Mouse (Mus musculus) neural tube, embryonic 13.5 days (tissue): Measurements from ENCODE around the gene Zic2. TPM values are rescaled to one million over a fixed set of nuclear protein-coding genes. Genes with fewer than 3 reads are reported as not detected.

ENCODE experiments used
- ATAC-seq: fragments of 200-750 bp; cut with Nextera tagmentation; 2 replicates; pipeline ENCODE4 v1.8.0; 2017; ENCODE audit warnings: low read depth, mild to moderate bottlenecking, moderate TSS enrichment, moderate library complexity
- H3K27ac ChIP-seq: fragments of 300-500 bp; sonication (generic); replicated peaks from 2 replicates; pipeline ENCODE4 v1.5.1; 2015; ENCODE audit warnings: moderate library complexity, mild to moderate bottlenecking, inconsistent platforms
- H3K27me3 ChIP-seq: fragments of 300-500 bp; sonication (generic); 2 replicates; pipeline ENCODE4 v1.6.1; 2015; ENCODE audit warnings: mild to moderate bottlenecking, inconsistent platforms
- H3K36me3 ChIP-seq: fragments of 300-500 bp; sonication (generic); 2 replicates; pipeline ENCODE4 v1.6.1; 2015; ENCODE audit warnings: mild to moderate bottlenecking, inconsistent platforms
- H3K4me1 ChIP-seq: fragments of 300-500 bp; sonication (generic); replicated peaks from 2 replicates; pipeline ENCODE4 v1.6.1; 2015; ENCODE audit warnings: inconsistent platforms
- H3K4me2 ChIP-seq: fragments of 300-500 bp; sonication (generic); 2 replicates; pipeline ENCODE4 v1.6.1; 2015; ENCODE audit warnings: inconsistent platforms, mild to moderate bottlenecking, moderate library complexity
- H3K4me3 ChIP-seq: fragments of 300-500 bp; sonication (generic); 2 replicates; pipeline ENCODE4 v1.5.1; 2015; ENCODE audit warnings: mild to moderate bottlenecking, inconsistent platforms
- H3K9ac ChIP-seq: fragments of 300-500 bp; sonication (generic); 2 replicates; pipeline ENCODE4 v1.6.1; 2015; ENCODE audit warnings: moderate library complexity, mild to moderate bottlenecking, inconsistent platforms
- H3K9me3 ChIP-seq: fragments of 300-500 bp; sonication (generic); 2 replicates; pipeline ENCODE4 v1.6.1; 2016; ENCODE audit warnings: inconsistent platforms
- WGBS: fragments of 180-500 bp; shearing (Covaris S2); methylation state at CpG from one replicate; pipeline ENCODE4 v1.1.7; 2015; 5-methylcytosine and 5-hydroxymethylcytosine counted together
- polyA plus RNA-seq: library from polyadenylated mRNA; unstranded; fragments of >200 nt; fragmentation: Nextera tagmentation; extraction: Ambion mirVana; gene quantifications from 2 replicates; pipeline ENCODE4 v1.2.1, GENCODE M21; 2015

Zic2 gene
- 8.2 and 10.2 TPM in 2 replicates for polyA plus RNA-seq

GRCm38 (mm10) chr14:122474891-122475556 is at the start of gene Zic2:
Gene Zic2 (plus strand): TSS chr14:122475435.
- Histone ChIP-seq H3K9ac (peak within 1 kb of the TSS; percentile 82), H3K4me1 (peaks cover 30% of the 10 kb centered on the region), H3K4me2 (peak within 1 kb of the TSS; percentile 62), H3K4me3 (peak within 1 kb of the TSS; percentile 58), H3K27me3 (peaks cover 67% of the 10 kb centered on the region), H3K36me3 (no peaks in the 10 kb centered on the region), H3K27ac (peak within 1 kb of the TSS; percentile 96), H3K9me3 (no peaks in the 10 kb centered on the region)
- peak; percentile 79 for ATAC-seq
- 1% methylated on average over 44 of the region's 73 CpGs for WGBS

- Histone ChIP-seq H3K4me1 (peaks cover 33% of the 10 kb centered on the region), H3K4me3 (no peak overlapping the region), H3K36me3 (no peaks in the 10 kb centered on the region), H3K4me2 (no peak overlapping the region), H3K27me3 (peaks cover 16% of the 10 kb centered on the region), H3K9me3 (no peaks in the 10 kb centered on the region), H3K9ac (no peak overlapping the region), H3K27ac (peak overlapping the region; percentile 33; the same call in 1 of the 2 replicates)
- peak; percentile 13; the same call in 1 of the 2 replicates for ATAC-seq
- 47% methylated on average over 10 of the region's 10 CpGs for WGBS
These were observed 48.6 kb upstream of the Zic2 start for GRCm38 (mm10) chr14:122426529-122427203.

GRCm38 (mm10) chr14:122427204-122427560 is 48.1 kb upstream of the Zic2 start:
- Histone ChIP-seq H3K4me1 (peaks cover 33% of the 10 kb centered on the region), H3K9me3 (no peaks in the 10 kb centered on the region), H3K4me3 (no peak overlapping the region), H3K4me2 (no peak overlapping the region), H3K27me3 (peaks cover 16% of the 10 kb centered on the region), H3K36me3 (no peaks in the 10 kb centered on the region), H3K27ac (0 out of 2 replicates have a peak overlapping the region, but pooled peaks have one; percentile 33), H3K9ac (no peak overlapping the region)
- peak; percentile 62 for ATAC-seq
- WGBS = 14% methylated on average over 8 of the region's 8 CpGs

GRCm38 (mm10) chr14:122427654-122428053 is 47.6 kb upstream of the Zic2 start:
- peaks cover 33% of the 10 kb centered on the region for H3K4me1 ChIP-seq
- H3K9ac ChIP-seq = no peak overlapping the region
- no peaks in the 10 kb centered on the region for H3K9me3 ChIP-seq
- 50% methylated on average over 3 of the region's 3 CpGs for WGBS
- H3K36me3 ChIP-seq = no peaks in the 10 kb centered on the region
- no peak overlapping the region for H3K4me3 ChIP-seq
- ATAC-seq = peak; percentile 49; the same call in 1 of the 2 replicates
- H3K4me2 ChIP-seq = no peak overlapping the region
- H3K27ac ChIP-seq = 0 out of 2 replicates have a peak overlapping the region, but pooled peaks have one; percentile 33
- peaks cover 12% of the 10 kb centered on the region; the same call in 1 of the 2 replicates for H3K27me3 ChIP-seq

- 76% methylated on average over 3 of the region's 3 CpGs for WGBS
These were observed 42.7 kb upstream of the Zic2 start for GRCm38 (mm10) chr14:122432558-122432957.

GRCm38 (mm10) chr14:122434039-122434438 is 41.2 kb upstream of the Zic2 start:
- Histone ChIP-seq H3K4me1 (peaks cover 5% of the 10 kb centered on the region; the same call in 1 of the 2 replicates), H3K36me3 (no peaks in the 10 kb centered on the region), H3K9ac (no peak overlapping the region), H3K9me3 (no peaks in the 10 kb centered on the region), H3K27me3 (0 out of 2 replicates have a peak, but pooled peaks cover 13% of the 10 kb centered on the region), H3K4me2 (no peak overlapping the region), H3K27ac (no peak overlapping the region), H3K4me3 (no peak overlapping the region)
- WGBS = 83% methylated on average over 10 of the region's 10 CpGs
- no peak for ATAC-seq

More at GRCm38 (mm10) chr14:122432558-122432957, 42.7 kb upstream of the Zic2 start:
- Histone ChIP-seq H3K4me2 (no peak overlapping the region), H3K9ac (no peak overlapping the region), H3K4me1 (peaks cover 11% of the 10 kb centered on the region; the same call in 1 of the 2 replicates), H3K4me3 (no peak overlapping the region), H3K9me3 (no peaks in the 10 kb centered on the region), H3K27me3 (0 out of 2 replicates have a peak, but pooled peaks cover 13% of the 10 kb centered on the region), H3K27ac (no peak overlapping the region), H3K36me3 (no peaks in the 10 kb centered on the region)
- ATAC-seq = no peak

- 0 out of 2 replicates have a peak, but pooled peaks cover 5% of the 10 kb centered on the region for H3K27me3 ChIP-seq
- no peak overlapping the region for H3K4me2 ChIP-seq
- no peaks in the 10 kb centered on the region for H3K36me3 ChIP-seq
- 58% methylated on average over 10 of the region's 10 CpGs for WGBS
- H3K27ac ChIP-seq = no peak overlapping the region
- H3K9me3 ChIP-seq = no peaks in the 10 kb centered on the region
- no peak for ATAC-seq
- H3K4me1 ChIP-seq = peaks cover 5% of the 10 kb centered on the region; the same call in 1 of the 2 replicates
- no peak overlapping the region for H3K4me3 ChIP-seq
- H3K9ac ChIP-seq = no peak overlapping the region
These were observed 38.4 kb upstream of the Zic2 start for GRCm38 (mm10) chr14:122436850-122437249.

- peak overlapping the region; percentile 41 for H3K4me3 ChIP-seq
- H3K4me1 ChIP-seq = peaks cover 47% of the 10 kb centered on the region
- WGBS = 4% methylated on average over 29 of the region's 29 CpGs
- no peaks in the 10 kb centered on the region for H3K36me3 ChIP-seq
- H3K27me3 ChIP-seq = peaks cover 98% of the 10 kb centered on the region
- no peaks in the 10 kb centered on the region for H3K9me3 ChIP-seq
- H3K27ac ChIP-seq = peak overlapping the region; percentile 78; the same call in 1 of the 2 replicates
- peak overlapping the region; percentile 69 for H3K4me2 ChIP-seq
- peak overlapping the region; percentile 64 for H3K9ac ChIP-seq
- ATAC-seq = 0 out of 2 replicates have a peak, but pooled peaks have one; percentile 4
These were observed 25.4 kb upstream of the Zic2 start for GRCm38 (mm10) chr14:122449601-122450495.

- ATAC-seq = peak; percentile 41
- WGBS = under 1% methylated on average over 59 of the region's 59 CpGs
- Histone ChIP-seq H3K27ac (peak within 1 kb of the TSS; percentile 78), H3K36me3 (no peaks in the 10 kb centered on the region), H3K9me3 (no peaks in the 10 kb centered on the region), H3K9ac (peak within 1 kb of the TSS; percentile 64), H3K4me2 (peak within 1 kb of the TSS; percentile 69), H3K4me3 (peak within 1 kb of the TSS; percentile 41), H3K27me3 (peaks cover 98% of the 10 kb centered on the region), H3K4me1 (peaks cover 47% of the 10 kb centered on the region)
These were observed 24.5 kb upstream of the Zic2 start, which contains the start of gene Gm5089 for GRCm38 (mm10) chr14:122450496-122451382. Gene Gm5089 (minus strand): TSS chr14:122451115.

- Histone ChIP-seq H3K27me3 (peaks cover 98% of the 10 kb centered on the region), H3K9me3 (no peaks in the 10 kb centered on the region), H3K27ac (no peak overlapping the region), H3K36me3 (no peaks in the 10 kb centered on the region), H3K4me3 (no peak overlapping the region), H3K9ac (no peak overlapping the region), H3K4me2 (peak overlapping the region; percentile 69), H3K4me1 (peaks cover 47% of the 10 kb centered on the region)
- no peak for ATAC-seq
- WGBS = 54% methylated on average over 5 of the region's 5 CpGs
These were observed 23.6 kb upstream of the Zic2 start for GRCm38 (mm10) chr14:122451551-122452145.
